Mouse (Mus musculus): ENCODE data around the gene Npsr1.

Npsr1 gene

GRCm38 (mm10) chr9:24254236-24254635, 156.4 kb downstream of the Npsr1 start:
- DNase-seq: no peak

DNA sequence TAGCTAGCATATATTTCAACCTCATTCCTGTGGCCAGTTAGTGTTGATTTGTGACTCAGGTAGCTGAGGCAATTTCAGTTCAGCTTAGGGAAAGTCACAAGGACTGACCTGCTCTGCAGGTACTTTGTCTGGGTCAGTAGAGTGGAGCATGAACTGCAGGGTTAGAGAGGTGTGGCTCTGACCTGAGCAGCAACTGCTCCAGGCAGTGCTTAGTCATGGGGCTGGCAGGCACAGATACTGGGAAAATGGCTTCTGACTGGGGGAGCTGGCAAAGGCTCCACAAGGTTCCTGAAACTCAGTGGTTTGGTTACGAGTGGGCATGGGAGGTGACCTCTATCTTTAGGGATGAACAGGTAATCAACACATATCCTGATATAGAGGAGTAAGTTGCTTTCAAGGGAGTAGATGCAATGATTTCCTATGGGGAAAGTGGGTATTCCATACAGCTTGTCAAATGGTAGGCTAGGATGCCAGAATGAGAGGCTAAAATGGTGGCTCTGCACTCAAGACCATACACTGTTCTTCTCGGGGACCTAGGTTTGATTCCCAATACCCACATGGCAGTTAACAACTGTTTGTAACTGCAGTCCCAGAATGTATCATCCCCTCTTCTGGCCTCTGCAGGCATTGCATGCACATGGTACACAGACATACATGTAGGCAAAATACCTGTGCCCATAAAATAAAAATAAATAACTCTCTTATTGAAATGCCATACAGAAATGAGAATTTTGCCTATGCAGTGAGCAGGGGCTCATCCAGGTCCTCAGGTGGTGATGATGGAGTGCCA, 182.9 kb downstream of the Npsr1 start:
- DNase-seq: no peak

DNA sequence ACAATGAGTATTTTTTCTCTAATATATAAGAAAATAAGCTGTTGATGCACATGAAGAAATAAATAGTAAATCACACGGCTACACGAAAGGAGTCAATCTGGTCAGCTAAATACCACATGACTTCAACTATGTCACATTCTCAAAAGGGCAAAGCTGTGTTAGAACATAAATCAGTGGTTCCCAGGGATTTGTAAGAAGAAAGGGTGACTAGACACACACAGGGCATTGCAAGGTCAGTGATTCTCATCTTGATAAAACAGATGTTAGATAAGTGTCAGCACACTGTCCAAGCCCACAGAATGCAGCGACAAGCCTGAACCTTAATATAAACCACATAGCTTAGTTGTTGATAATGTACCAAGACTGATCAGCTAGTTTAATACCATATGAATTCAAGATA, 184.8 kb downstream of the Npsr1 start:
- DNase-seq: no peak

GRCm38 (mm10) chr9:24283071-24283470, 185.3 kb downstream of the Npsr1 start:
- DNase-seq: no peak

DNA sequence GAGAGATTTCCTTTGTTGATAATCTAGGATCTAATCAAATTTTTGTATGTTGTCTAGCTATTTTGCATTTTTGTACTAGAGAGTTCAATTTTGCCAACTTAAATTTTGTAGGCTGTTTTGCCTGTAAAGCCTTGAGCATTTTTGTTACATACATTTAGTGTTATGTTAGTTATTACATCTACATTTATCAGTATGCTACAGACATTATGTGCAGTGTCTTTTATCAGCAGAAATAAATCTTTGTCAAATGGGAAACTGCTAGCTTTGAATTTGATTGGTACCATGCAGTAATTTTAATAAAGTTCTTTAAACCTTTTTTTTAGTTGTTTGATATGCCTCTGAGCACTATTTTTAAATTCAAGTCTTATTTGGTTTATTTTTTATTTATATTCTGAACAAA, 185.7 kb downstream of the Npsr1 start:
- DNase-seq: no peak

DNA sequence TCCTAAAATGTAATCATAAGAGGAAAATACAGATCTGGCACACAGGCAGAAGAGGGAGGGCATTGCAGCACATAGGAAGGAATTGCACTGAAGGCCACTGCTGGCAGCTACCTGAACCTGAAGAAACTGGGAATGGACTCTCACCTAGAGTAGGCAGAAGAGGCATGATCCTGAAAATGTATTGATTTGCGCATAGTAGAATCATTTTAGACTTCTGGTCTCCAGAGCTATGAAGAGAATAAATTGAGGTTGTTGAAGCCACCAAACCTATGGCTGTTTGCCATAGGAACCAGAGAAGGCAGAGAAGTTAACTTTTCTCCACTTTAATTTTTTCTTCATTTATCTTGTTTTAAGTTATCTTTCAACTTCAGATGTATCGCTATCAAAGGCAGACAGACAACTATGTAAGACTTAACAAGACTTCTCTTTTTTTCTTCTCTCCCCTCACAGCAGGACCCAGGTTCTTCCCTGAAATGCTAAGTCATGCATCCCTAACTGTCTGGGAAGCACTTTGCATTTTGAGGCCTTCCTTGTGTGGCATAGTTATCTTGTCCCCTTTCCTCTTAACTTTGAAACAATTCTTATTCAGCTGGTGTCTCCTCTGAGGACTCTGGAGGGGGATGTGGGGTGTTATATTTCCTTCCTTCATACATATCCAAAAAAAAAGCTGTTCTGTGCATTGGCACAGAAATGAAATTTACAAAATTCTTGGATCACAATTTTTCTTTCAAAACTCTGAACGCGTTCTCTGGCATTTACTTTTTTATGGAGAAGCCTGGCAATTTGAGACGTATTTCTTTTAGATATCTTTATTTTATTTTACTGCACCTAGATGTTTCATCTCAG, 186.7 kb downstream of the Npsr1 start:
- DNase-seq: no peak

DNA sequence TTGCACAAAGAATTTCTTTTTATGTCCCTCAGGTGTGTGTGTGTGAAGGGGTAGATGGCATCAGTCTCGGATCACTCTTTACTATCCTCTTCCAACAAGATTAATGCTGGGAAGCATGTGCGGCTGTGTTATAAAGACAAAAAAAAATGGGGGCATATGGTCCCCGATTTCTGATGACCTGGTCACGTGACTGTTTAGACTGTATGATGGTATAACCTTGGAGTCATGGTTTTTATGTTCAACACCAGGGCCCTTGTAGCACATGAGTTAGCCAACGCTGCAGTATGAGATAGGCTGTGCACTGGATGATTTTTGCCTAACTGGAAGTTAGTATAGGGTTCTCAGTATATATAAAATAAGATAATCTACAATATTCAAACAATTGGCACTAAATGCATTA, 187.6 kb downstream of the Npsr1 start:
- no peak for DNase-seq

DNA sequence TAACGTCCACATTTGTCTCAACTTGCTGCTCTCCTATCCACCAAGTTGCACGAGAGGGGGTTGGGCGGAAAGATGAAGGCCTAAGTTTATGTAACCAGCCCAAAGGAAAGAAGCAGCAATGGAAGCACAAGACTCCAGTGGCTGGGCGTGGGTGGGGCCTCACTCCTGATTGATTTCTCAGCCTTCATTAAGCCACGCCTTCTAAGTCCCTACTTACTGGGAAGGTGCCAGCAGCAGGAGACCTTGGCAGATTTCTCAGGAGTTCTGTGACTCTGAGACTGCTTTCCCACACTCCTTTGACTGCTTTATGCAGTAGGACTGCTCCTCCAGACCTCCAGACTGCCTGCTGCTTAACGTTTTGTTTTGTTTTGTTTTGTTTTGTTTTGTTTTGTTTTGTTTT, 193.6 kb downstream of the Npsr1 start:
- no peak for DNase-seq

DNA sequence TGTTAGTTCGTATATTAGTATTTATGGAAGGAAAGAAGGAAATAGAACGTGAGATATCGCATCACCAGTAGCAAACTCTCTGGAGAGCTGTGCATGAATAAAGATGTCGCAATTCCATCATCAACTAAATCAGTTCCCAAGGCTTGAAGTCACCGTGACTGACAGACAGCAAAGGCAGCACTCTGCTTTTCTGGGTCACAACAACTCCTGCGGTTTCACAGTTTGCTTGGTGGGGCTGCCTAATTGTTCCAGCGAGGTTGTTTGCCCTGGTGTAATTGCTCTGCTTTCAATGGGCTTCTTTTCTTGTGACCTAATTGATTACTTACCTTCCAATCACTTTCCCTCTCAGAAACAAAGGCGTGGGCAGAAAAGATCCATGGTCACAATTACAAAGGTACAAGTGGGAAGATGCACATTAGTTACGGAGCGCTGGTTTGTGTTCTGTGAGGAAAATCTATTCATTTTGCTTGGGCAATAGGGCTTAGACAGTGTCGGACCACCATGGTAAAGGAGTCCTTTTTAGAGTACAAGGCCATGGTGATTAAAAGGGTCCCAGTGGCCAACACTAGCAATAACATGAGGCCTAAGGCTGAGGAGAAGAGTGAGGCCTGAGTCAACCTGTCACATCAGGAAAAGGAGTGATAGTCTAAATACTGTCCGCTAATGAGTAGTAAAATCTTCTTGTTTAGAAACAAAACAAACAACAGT, 195.6 kb downstream of the Npsr1 start:
- DNase-seq: no peak

DNA sequence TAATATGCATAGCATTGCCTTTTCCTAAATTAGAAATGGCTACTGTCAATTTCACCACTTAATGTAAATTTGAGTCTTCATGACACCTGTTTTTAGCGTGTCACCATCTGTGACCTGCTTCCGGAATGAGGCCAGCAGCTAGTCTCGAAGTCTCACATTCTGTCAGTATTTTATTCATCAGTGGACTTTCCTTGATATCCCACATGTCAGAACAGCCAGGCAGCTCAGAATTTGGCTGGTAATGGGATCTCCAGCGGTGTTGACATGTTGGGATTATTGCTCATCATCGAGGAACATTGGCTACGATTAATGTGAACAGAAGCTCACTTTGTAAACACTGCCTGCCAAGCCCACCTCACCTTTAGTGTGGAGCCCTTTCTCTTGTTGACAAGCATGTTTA, 205.1 kb downstream of the Npsr1 start:
- DNase-seq: no peak

GRCm38 (mm10) chr9:24306990-24307389, 209.2 kb downstream of the Npsr1 start:
- DNase-seq: no peak

GRCm38 (mm10) chr9:24307400-24307799, 209.6 kb downstream of the Npsr1 start:
- no peak for DNase-seq

- no peak for DNase-seq
Observed at GRCm38 (mm10) chr9:24315835-24316234, 218.0 kb downstream of the Npsr1 start.

- no peak for DNase-seq
Observed at GRCm38 (mm10) chr9:24331661-24332060, 233.9 kb downstream of the Npsr1 start.

DNA sequence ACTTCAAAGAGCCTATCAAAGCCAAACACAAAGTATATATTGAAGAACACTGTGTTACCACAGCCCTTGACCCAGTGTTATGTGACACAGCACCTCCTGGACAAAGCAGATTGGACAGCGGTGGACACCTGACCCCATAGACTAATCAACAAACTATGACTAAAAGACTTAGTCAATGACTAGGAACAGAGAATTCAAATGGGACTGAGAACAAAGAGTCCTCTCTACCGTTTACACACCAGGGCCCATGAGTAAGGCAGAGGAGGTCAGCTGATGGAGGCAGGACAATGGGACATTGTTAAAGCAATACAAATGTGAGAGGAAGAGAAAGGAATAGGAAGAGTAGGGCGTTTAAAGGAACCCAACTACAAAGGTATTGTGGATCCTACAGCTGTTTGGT, 243.5 kb downstream of the Npsr1 start:
- DNase-seq: no peak

DNA sequence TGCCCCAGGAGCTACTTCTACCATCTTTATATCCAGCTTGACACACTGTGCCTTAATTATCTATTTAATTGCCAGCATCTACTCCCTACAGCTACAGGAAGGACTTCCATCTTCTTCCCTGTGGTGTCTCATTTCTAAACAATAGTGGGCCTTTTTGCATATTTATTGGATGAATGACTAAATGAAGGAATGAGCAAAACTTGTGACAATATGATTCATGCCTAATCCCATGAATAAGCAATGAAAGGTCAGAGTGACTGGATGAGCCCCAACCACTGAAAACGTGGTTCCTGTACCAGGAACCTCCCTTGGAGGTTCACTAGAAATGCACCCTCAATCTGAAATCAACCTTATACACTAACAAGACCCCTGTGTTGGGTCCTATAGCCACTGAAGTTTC, 249.2 kb downstream of the Npsr1 start:
- DNase-seq: no peak

DNA sequence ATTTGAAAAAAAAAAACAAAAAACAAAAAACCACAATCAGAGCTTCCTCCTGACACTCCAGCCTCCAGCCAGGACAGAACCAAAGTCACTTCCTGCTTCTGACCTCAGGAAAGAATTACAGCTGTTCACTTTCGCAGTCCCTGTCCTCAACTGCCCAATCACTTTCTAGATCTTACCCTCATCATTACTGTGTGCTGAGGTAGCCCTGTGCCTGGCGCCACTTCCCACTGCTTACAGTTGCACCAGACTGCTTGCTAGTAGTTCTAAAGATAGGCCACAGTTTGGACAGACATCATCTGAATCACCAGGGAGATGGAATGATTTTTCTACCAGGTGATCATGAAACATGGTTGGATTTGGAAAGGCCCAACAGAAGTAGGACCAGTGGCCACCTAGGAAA, 251.7 kb downstream of the Npsr1 start:
- DNase-seq: no peak

- no peak for DNase-seq
Observed at GRCm38 (mm10) chr9:24351402-24351801, 253.6 kb downstream of the Npsr1 start.
